Mouse (Mus musculus): ENCODE measurements around the gene Corin.

The Corin gene

GRCm38 (mm10) chr5:72285077-72285476 is 219.2 kb downstream of the Corin start:
- no peak for TF ChIP-seq GATA4 (IDR thresholded peaks at IDR 0.05; ENCODE audit: insufficient replicate concordance, low read length)

- TF ChIP-seq GATA4 (IDR thresholded peaks at IDR 0.05; ENCODE audit: insufficient replicate concordance, low read length), result no peak
Measured at GRCm38 (mm10) chr5:72282907-72283306, 221.4 kb downstream of the Corin start.

GRCm38 (mm10) chr5:72269652-72270051 is 234.6 kb downstream of the Corin start:
- TF ChIP-seq GATA4 (IDR thresholded peaks at IDR 0.05; ENCODE audit: insufficient replicate concordance, low read length), result no peak

- no peak for TF ChIP-seq GATA4 (IDR thresholded peaks at IDR 0.05; ENCODE audit: insufficient replicate concordance, low read length)
Measured at GRCm38 (mm10) chr5:72269204-72269603, 235.1 kb downstream of the Corin start.

GRCm38 (mm10) chr5:72266955-72267535 is 237.2 kb downstream of the Corin start:
- TF ChIP-seq GATA4 (IDR thresholded peaks at IDR 0.05; ENCODE audit: insufficient replicate concordance, low read length), result no peak

GRCm38 (mm10) chr5:72264195-72264751 is 240.0 kb downstream of the Corin start:
- TF ChIP-seq GATA4 (IDR thresholded peaks at IDR 0.05; ENCODE audit: insufficient replicate concordance, low read length), result no peak

GRCm38 (mm10) chr5:72261802-72262324 is 242.4 kb downstream of the Corin start:
- no peak for TF ChIP-seq GATA4 (IDR thresholded peaks at IDR 0.05; ENCODE audit: insufficient replicate concordance, low read length)

- TF ChIP-seq GATA4 (IDR thresholded peaks at IDR 0.05; ENCODE audit: insufficient replicate concordance, low read length), result no peak
Measured at GRCm38 (mm10) chr5:72259298-72259621, 245.0 kb downstream of the Corin start.

GRCm38 (mm10) chr5:72258409-72259297 is 245.6 kb downstream of the Corin start:
- no peak for TF ChIP-seq GATA4 (IDR thresholded peaks at IDR 0.05; ENCODE audit: insufficient replicate concordance, low read length)

- TF ChIP-seq GATA4 (IDR thresholded peaks at IDR 0.05; ENCODE audit: insufficient replicate concordance, low read length), result no peak
Measured at GRCm38 (mm10) chr5:72257084-72257483, 247.2 kb downstream of the Corin start.

GRCm38 (mm10) chr5:72254958-72255357 is 249.3 kb downstream of the Corin start:
- no peak for TF ChIP-seq GATA4 (IDR thresholded peaks at IDR 0.05; ENCODE audit: insufficient replicate concordance, low read length)

- no peak for TF ChIP-seq GATA4 (IDR thresholded peaks at IDR 0.05; ENCODE audit: insufficient replicate concordance, low read length)
Measured at GRCm38 (mm10) chr5:72250180-72250579, 254.1 kb downstream of the Corin start.
